Mouse (Mus musculus) bone marrow, adult 2 months (tissue): ENCODE results near the gene Nlrc3.

Source experiments
- CTCF ChIP-seq: fragments of 200-500 bp; IDR thresholded peaks from 2 replicates; pipeline ENCODE4 v1.5.1; 2011; ENCODE audit warnings: low read length, control low read depth; ENCODE audit not compliant: control insufficient read depth, insufficient read depth
- POLR2A ChIP-seq: fragments of 200-500 bp; IDR thresholded peaks from 2 replicates; pipeline ENCODE4 v1.6.1; 2011; ENCODE audit warnings: low read depth, mild to moderate bottlenecking, control low read depth, low read length, borderline replicate concordance; ENCODE audit not compliant: control insufficient read depth

DNA sequence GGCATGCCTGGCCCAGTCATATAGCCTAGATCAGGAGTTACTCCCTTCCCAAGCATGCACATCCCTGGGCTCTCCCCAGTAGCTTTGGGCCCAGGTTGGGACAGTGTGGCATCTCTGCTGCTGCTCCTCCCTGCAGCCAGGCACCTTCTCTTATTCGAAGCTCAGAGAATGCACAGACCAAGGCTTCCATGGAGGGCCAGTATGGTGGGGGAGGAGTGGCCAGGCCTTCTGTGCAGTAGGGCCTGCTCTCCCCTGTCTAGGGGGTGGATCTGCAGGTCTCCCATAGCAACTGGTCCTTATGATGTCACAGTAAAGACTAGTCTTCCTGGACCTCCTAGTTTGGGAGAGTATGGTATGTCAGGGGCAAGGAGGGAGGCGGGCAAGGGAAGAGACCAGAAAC is 69.0 kb downstream of the Nlrc3 start:
- no peak for TF ChIP-seq CTCF
- no peak for TF ChIP-seq POLR2A
